Mouse (Mus musculus): ENCODE data around the gene Dip2c.

- no peak for TF ChIP-seq CTCF (IDR thresholded peaks at IDR 0.05; ENCODE audit: control insufficient read depth, insufficient read depth, low read length)
- no peak for TF ChIP-seq POLR2A (IDR thresholded peaks at IDR 0.05; ENCODE audit: borderline replicate concordance, control insufficient read depth, low read depth, low read length)
Observed at GRCm38 (mm10) chr13:9389334-9389733, 113.0 kb downstream of the Dip2c start.
